7 mouse cellular contexts compared by ENCODE assay signal in the genomic region with DNA sequence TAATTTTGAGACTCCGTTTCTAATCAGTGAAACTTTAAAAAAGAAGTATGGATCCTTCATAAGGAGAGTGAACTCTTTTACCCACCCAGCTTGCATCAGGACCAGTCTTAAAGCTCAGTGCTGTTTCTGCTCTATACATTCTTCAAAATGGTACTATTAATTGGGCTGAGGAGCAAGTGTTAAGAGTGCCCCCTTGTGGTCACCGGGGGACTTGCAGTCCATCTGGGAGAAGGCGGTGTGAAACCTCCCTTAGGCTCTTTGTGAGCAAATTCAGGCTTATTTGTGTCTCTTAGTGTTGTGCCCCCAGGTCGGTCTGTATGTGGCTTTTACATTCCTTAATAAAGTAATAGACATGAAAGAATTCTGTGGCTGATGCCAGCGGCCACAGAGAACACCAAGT. TPM values are rescaled to one million over a fixed set of nuclear protein-coding genes. Genes with fewer than 3 reads are reported as not detected.
DNase-seq lines count a peak whose midpoint lies in the region; TF ChIP-seq lines count a peak whose summit lies in the region.

No protein-coding gene starts in this region.

- no peak overlapping the region for H3K27ac ChIP-seq in layer of hippocampus, adult 2 months

- TF ChIP-seq CTCF in E14TG2a.4 (conservative IDR thresholded peaks at IDR 0.05; ENCODE audit: low read length), result peak; percentile 89
- peak; percentile 100 for TF ChIP-seq CTCF in layer of hippocampus, adult 2 months (conservative IDR thresholded peaks at IDR 0.05)

- H3K36me3 ChIP-seq in E14TG2a.4 (ENCODE audit: insufficient read depth, low read length), result no peaks in the 10 kb centered on the region

- H3K4me3 ChIP-seq in E14TG2a.4 (replicated peaks; ENCODE audit: low read length), result no peak overlapping the region
- no peak overlapping the region for H3K4me3 ChIP-seq in layer of hippocampus, adult 2 months

- no peaks in the 10 kb centered on the region for H3K27me3 ChIP-seq in E14TG2a.4 (ENCODE audit: insufficient read depth, low read length)

- H3K9me3 ChIP-seq in E14TG2a.4 (ENCODE audit: low read length), result no peaks in the 10 kb centered on the region; the same call in 1 of the 2 replicates

- H3K4me1 ChIP-seq in E14TG2a.4 (replicated peaks; ENCODE audit: low read depth, low read length), result no peaks in the 10 kb centered on the region

- peak; percentile 80 for DNase-seq in NIH3T3 (ENCODE audit: low read depth)
- DNase-seq in cerebellum, postnatal 10 days, result peak; percentile 85 to 89
- peak; percentile 23 to 41 for DNase-seq in gastrocnemius, adult 8-10 months (ENCODE audit: low spot score in 2 of 2)
- peak; percentile 54 to 88 for DNase-seq in layer of hippocampus, adult 2 months (ENCODE audit: low spot score in 2 of 2)
- DNase-seq in lung, postnatal 14 days, result peak; percentile 77
- peak; percentile 26 to 63 for DNase-seq in spleen, postnatal 10 days (ENCODE audit: low spot score in 2 of 2)

RNA-seq across cellular contexts. Expression of gene Ankfn1, which starts 56.6 kb away (rescaled TPM):
- under 1 TPM in 3 of 4 experiments, not detected in 1; 0.17 to 0.27 (median 0.19) TPM for total RNA-seq in gastrocnemius, adult 8-10 months (2022)
- 1 to 10 TPM; 1.1 to 1.2 TPM for total RNA-seq in layer of hippocampus, adult 2 months (2021)

Comparison
In these comparisons a context has a peak if more than half of its experiments do, and no peak if none do; other contexts are left out.
1. DNase-seq: peak in every context shown above with its lines; median percentile 87 in cerebellum, postnatal 10 days; 80 in NIH3T3; 77 in lung, postnatal 14 days; 71 in layer of hippocampus, adult 2 months; 44 in spleen, postnatal 10 days; 32 in gastrocnemius, adult 8-10 months.